Mouse (Mus musculus) cerebellum, adult 2 months (tissue): ENCODE measurements around the gene Gm20441. TPM values are rescaled to one million over a fixed set of nuclear protein-coding genes. Genes with fewer than 3 reads are reported as not detected.
A peak's percentile ranks its signal among the peaks of the same experiment; 100 is the strongest.
"Not testable (repeated sequence)": the region's sequence is repeated elsewhere in the genome, so short reads cannot be mapped to it uniquely, and the experiment has no call there.

Experiments used
- DNase-seq, 2 experiments: peaks; one replicate each; pipeline ENCODE4 v3.0.0; 2021
- H3K27ac ChIP-seq: fragments of 200-500 bp; 2 replicates; pipeline ENCODE4 v1.5.1; 2012; ENCODE audit warnings: low read length, control low read depth, inconsistent platforms; ENCODE audit not compliant: insufficient read depth
- H3K27me3 ChIP-seq: fragments of 200-500 bp; 2 replicates; pipeline ENCODE4 v1.6.1; 2012; ENCODE audit warnings: inconsistent platforms, mild to moderate bottlenecking, low read length, moderate library complexity; ENCODE audit not compliant: control insufficient read depth, insufficient read depth
- H3K4me1 ChIP-seq: fragments of 200-500 bp; 2 replicates; pipeline ENCODE4 v1.6.1; 2011; ENCODE audit warnings: low read length; ENCODE audit not compliant: control insufficient read depth, insufficient read depth
- H3K4me3 ChIP-seq: fragments of 200-500 bp; replicated peaks from 2 replicates; pipeline ENCODE3; 2011; ENCODE audit warnings: mild to moderate bottlenecking, low read depth, low read length, control low read depth; ENCODE audit not compliant: insufficient read depth
- CTCF ChIP-seq: fragments of 200-500 bp; IDR thresholded peaks from 2 replicates; pipeline ENCODE4 v1.5.1; 2011; ENCODE audit warnings: low read depth, mild to moderate bottlenecking, control low read depth, low read length, moderate library complexity, borderline replicate concordance; ENCODE audit not compliant: insufficient read depth
- POLR2A ChIP-seq: fragments of 200-500 bp; IDR thresholded peaks from 2 replicates; pipeline ENCODE4 v1.6.1; 2011; ENCODE audit warnings: low read length, control low read depth, borderline replicate concordance; ENCODE audit not compliant: insufficient read depth
- WGBS: fragments of 180-500 bp; shearing (Covaris S2); methylation state at CpG from one replicate; pipeline ENCODE4 v1.1.7; 2018; 5-methylcytosine and 5-hydroxymethylcytosine counted together
- polyA plus RNA-seq: library from polyadenylated mRNA; depleted of rRNA; stranded (reverse); fragments of >200 nt; gene quantifications from 2 replicates; pipeline ENCODE4 v1.2.3, GENCODE M21; 2012

Gm20441 gene
- polyA plus RNA-seq, 1 experiment = not detected

DNA sequence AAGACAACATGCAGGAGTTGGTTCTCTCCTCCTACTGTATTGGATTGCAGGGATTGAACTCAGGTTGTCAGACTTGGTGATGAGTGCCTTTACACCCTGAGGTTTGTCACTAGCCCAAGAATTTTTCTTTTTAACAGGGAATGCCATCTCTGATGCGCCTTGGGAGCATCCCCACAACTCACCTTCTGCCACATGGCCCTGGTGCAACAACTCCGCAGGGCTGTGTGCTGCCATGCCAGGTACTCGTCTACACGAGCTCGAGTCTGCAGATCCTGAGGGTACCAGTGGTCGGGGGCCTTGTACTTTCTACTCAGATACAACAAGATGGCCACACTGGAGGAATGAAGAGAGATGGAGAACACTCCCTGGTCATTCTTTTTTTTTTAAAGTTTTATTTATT, 4.2 kb downstream of the Gm20441 start:
- WGBS = 62% methylated on average over 6 of the region's 6 CpGs
- Histone ChIP-seq H3K4me3 (no peak overlapping the region), H3K27ac (no peak overlapping the region), H3K4me1 (peaks cover 3% of the 10 kb centered on the region), H3K27me3 (no peaks in the 10 kb centered on the region)
- DNase-seq = no peak
- TF ChIP-seq POLR2A = no peak
- no peak for TF ChIP-seq CTCF

- TF ChIP-seq CTCF = no peak
- TF ChIP-seq POLR2A = no peak
- no peak overlapping the region for H3K27ac ChIP-seq
- H3K4me3 ChIP-seq = no peak overlapping the region
- WGBS = 94% methylated on average over 9 of the region's 9 CpGs
- no peaks in the 10 kb centered on the region for H3K27me3 ChIP-seq
- no peak for DNase-seq
- peaks cover 6% of the 10 kb centered on the region for H3K4me1 ChIP-seq
These were observed 6.2 kb downstream of the Gm20441 start for GRCm38 (mm10) chr10:75774587-75774986.

GRCm38 (mm10) chr10:75774102-75774501, 6.7 kb downstream of the Gm20441 start:
- no peak for DNase-seq
- Histone ChIP-seq H3K4me1 (peaks cover 6% of the 10 kb centered on the region), H3K27me3 (no peaks in the 10 kb centered on the region), H3K4me3 (no peak overlapping the region), H3K27ac (no peak overlapping the region)
- no peak for TF ChIP-seq POLR2A
- TF ChIP-seq CTCF = no peak
- 93% methylated on average over 5 of the region's 5 CpGs for WGBS

DNA sequence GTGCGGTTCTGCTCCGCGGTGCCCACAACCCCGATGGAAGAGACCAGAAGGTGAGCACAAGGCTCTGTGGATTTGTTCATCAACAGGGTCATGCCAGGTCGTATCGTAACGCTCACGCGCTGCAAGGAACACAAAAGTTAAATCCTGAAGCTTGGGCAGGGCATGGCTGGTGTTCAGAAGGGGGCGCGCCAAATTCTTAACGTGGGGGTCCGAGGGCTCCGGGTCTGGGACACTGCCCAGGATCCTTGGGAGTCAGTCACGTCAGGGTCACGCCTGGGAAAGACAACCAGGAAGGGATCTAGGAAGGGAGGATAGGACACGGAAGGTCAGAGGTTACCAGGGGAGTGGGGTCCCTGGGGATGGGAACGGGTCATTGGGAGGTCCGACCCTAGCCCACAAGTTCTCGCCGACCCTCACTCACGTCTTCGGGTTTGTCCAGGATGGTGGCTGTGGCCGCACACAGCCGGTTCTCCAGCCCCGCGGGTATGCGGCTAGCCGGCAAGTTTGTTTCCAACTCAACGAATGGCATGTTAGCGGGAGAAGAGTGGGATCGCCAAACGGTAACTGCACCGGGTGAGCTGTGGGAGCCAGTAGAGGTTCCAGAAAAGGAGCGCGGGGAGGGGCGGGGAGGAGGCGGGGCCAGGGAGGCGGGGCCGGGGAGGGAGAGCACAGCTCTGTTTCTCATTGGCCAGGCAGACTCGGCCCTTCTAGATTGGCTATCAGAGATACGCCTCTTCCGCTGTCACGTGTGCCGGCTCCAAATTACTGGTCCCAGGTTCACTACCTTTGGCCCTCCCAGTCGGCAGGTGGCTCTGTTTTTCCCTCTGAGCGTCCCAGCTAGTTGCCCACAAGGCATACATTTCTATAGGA, 7.7 kb downstream of the Gm20441 start, which contains the start of gene Ddt:
Gene Ddt (minus strand): TSS at position 620 of the 870 bp plus-strand sequence.
- peak within 1 kb of the TSS; percentile 6; the same call in 1 of the 2 replicates for H3K27ac ChIP-seq
- DNase-seq = peak; percentile 88 to 94
- H3K4me3 ChIP-seq = peak within 1 kb of the TSS; percentile 66
- no peaks in the 10 kb centered on the region for H3K27me3 ChIP-seq
- H3K4me1 ChIP-seq = peaks cover 6% of the 10 kb centered on the region
- TF ChIP-seq POLR2A (peak; percentile 72; the same call in 1 of the 2 replicates), CTCF (peak; percentile 50; the same call in 1 of the 2 replicates)
- under 1% methylated on average over 47 of the region's 47 CpGs for WGBS

- WGBS = 39% methylated on average over 5 of the region's 5 CpGs
These were observed 13.0 kb downstream of the Gm20441 start for GRCm38 (mm10) chr10:75767756-75768155.

DNA sequence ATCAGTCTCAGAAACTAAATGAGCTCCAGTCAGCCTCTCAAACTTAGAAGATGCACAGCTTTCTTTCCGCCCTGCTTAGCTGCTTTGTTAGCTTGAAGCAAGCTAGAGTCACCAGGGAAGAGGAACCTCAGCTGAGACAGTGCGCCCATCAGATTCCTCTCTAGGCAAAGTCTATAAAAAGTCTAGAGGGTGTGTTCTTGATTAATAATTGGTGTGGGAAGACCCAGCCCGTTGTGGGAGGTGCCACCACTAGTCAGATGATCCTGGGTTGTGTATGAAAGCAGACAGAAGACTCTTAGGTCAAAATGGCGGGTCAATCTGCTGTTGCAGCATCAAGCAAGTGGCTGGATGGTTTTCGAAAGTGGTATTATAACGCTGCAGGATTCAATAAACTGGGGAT, 13.9 kb downstream of the Gm20441 start:
- no peak for DNase-seq
- Histone ChIP-seq H3K27ac (no peak overlapping the region), H3K4me3 (no peak overlapping the region), H3K27me3 (no peaks in the 10 kb centered on the region), H3K4me1 (peaks cover 3% of the 10 kb centered on the region; the same call in 1 of the 2 replicates)
- WGBS = 87% methylated on average over 6 of the region's 6 CpGs
- no peak for TF ChIP-seq CTCF
- TF ChIP-seq POLR2A = no peak

More at GRCm38 (mm10) chr10:75767756-75768155, 13.0 kb downstream of the Gm20441 start:
- H3K4me3 ChIP-seq, H3K4me1 ChIP-seq, DNase-seq, H3K27me3 ChIP-seq, H3K27ac ChIP-seq: not testable (repeated sequence)

DNA sequence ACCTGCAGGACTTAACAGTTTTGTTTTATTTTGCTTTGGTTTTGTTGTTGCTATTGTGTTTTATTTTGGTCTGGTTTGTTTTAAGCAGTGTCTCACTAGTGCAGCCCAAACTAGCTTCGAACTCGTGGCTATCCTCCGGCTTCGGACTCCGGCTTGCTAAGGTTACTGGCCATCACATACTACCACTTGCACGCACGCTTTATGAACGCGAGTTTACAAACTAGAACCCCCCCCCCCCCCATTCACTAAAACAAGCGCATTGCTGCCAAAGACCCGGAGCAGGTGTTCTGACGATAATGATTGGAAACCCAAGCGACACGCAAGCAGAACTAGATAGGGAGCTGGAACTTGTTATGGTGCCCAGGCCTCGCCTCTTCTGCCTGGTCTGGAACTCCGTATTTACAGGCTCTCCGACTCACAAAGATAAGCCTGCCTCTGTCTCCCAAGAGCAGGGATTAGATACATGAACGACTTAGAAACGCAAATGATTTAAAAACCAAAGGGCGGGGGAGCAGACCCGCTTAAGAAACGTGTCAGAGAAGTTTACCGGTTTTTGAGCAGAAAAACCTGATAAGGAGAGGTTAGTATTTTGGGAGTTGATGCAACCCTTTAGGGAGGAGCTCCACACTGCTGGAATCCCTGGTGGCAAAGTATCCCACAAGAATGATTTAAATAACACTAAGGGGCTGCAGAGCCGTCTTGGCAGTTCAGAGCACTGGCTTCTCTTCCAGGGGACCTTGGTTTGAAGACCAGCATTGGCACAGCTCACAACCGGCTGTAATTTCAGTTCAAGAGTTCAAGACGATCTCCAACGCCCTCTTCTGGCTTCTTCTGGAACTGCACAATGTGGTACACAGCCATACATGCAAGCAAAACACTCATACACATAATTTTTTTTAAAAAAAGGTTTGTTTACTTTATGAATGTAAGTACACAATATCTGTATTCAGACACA, 16.0 kb downstream of the Gm20441 start:
- under 1% methylated on average over 27 of the region's 27 CpGs for WGBS
- DNase-seq = peak; percentile 66 to 74
- H3K4me1 ChIP-seq = no peaks in the 10 kb centered on the region; the same call in 1 of the 2 replicates

More for the DNA sequence above, 16.0 kb downstream of the Gm20441 start:
- Histone ChIP-seq H3K4me3 (peak overlapping the region; percentile 59), H3K27me3 (no peaks in the 10 kb centered on the region), H3K27ac (no peak overlapping the region)
- peak; percentile 60 for TF ChIP-seq CTCF
- TF ChIP-seq POLR2A = no peak
